Mouse (Mus musculus): ENCODE measurements around the gene Slitrk6. TPM values are rescaled to one million over a fixed set of nuclear protein-coding genes. Genes with fewer than 3 reads are reported as not detected.
A peak's percentile ranks its signal among the peaks of the same experiment; 100 is the strongest.

Gene Slitrk6
- polyA plus RNA-seq (2014; fragmentation: Nextera tagmentation; extraction: Ambion mirVana): 21.8 and 22.7 TPM in 2 replicates

- H3K36me3 ChIP-seq (ENCODE audit: control insufficient read depth, insufficient read depth, low read length): no peaks in the 10 kb centered on the region
- peak within 1 kb of the TSS; percentile 71 for H3K27ac ChIP-seq (replicated peaks; ENCODE audit: low read depth, low read length)
- 16% methylated on average over 11 of the region's 11 CpGs for WGBS
- ATAC-seq (ENCODE audit: insufficient number of reproducible peaks, low FRiP score, low TSS enrichment, low read depth) (peak; percentile 85), DNase-seq (ENCODE audit: low spot score) (peak; percentile 55)
- H3K4me2 ChIP-seq (ENCODE audit: low read depth, severe bottlenecking): peak within 1 kb of the TSS; percentile 37
- H3K9ac ChIP-seq (ENCODE audit: low read length): peak within 1 kb of the TSS; percentile 65
- H3K27me3 ChIP-seq (ENCODE audit: control insufficient read depth, insufficient read depth, low read length): no peaks in the 10 kb centered on the region
- no peaks in the 10 kb centered on the region; the same call in 1 of the 2 replicates for H3K9me3 ChIP-seq (ENCODE audit: control insufficient read depth, low read length)
- peak within 1 kb of the TSS; percentile 31 for H3K4me3 ChIP-seq (ENCODE audit: low read depth, low read length)
- H3K4me1 ChIP-seq (ENCODE audit: control insufficient read depth, insufficient read depth, low read length): no peaks in the 10 kb centered on the region
These were observed at the start of gene Slitrk6 for GRCm38 (mm10) chr14:110754484-110755307. Gene Slitrk6, minus strand, starts transcription at chr14:110755149.

- DNase-seq (ENCODE audit: low spot score): no peak
These were observed 22.6 kb upstream of the Slitrk6 start for GRCm38 (mm10) chr14:110777546-110777945.

GRCm38 (mm10) chr14:110770694-110771093 is 15.7 kb upstream of the Slitrk6 start:
- Histone ChIP-seq H3K9ac (ENCODE audit: low read length) (no peak overlapping the region), H3K4me1 (ENCODE audit: control insufficient read depth, insufficient read depth, low read length) (no peaks in the 10 kb centered on the region), H3K27ac (replicated peaks; ENCODE audit: low read depth, low read length) (no peak overlapping the region), H3K4me3 (ENCODE audit: low read depth, low read length) (no peak overlapping the region), H3K27me3 (ENCODE audit: control insufficient read depth, insufficient read depth, low read length) (no peaks in the 10 kb centered on the region), H3K9me3 (ENCODE audit: control insufficient read depth, low read length) (no peaks in the 10 kb centered on the region), H3K36me3 (ENCODE audit: control insufficient read depth, insufficient read depth, low read length) (no peaks in the 10 kb centered on the region), H3K4me2 (ENCODE audit: low read depth, severe bottlenecking) (no peak overlapping the region)
- DNase-seq (ENCODE audit: low spot score) (no peak), ATAC-seq (ENCODE audit: insufficient number of reproducible peaks, low FRiP score, low TSS enrichment, low read depth) (no peak)
- 87% methylated on average over 1 of the region's 1 CpGs for WGBS

More at GRCm38 (mm10) chr14:110777546-110777945, 22.6 kb upstream of the Slitrk6 start:
- Histone ChIP-seq H3K9ac (ENCODE audit: low read length) (no peak overlapping the region), H3K36me3 (ENCODE audit: control insufficient read depth, insufficient read depth, low read length) (no peaks in the 10 kb centered on the region), H3K4me1 (ENCODE audit: control insufficient read depth, insufficient read depth, low read length) (no peaks in the 10 kb centered on the region), H3K27ac (replicated peaks; ENCODE audit: low read depth, low read length) (no peak overlapping the region), H3K9me3 (ENCODE audit: control insufficient read depth, low read length) (no peaks in the 10 kb centered on the region), H3K4me2 (ENCODE audit: low read depth, severe bottlenecking) (no peak overlapping the region), H3K27me3 (ENCODE audit: control insufficient read depth, insufficient read depth, low read length) (no peaks in the 10 kb centered on the region), H3K4me3 (ENCODE audit: low read depth, low read length) (no peak overlapping the region)
- ATAC-seq (ENCODE audit: insufficient number of reproducible peaks, low FRiP score, low TSS enrichment, low read depth): no peak

- Histone ChIP-seq H3K4me3 (ENCODE audit: low read depth, low read length) (no peak overlapping the region), H3K9ac (ENCODE audit: low read length) (no peak overlapping the region), H3K4me2 (ENCODE audit: low read depth, severe bottlenecking) (no peak overlapping the region), H3K27me3 (ENCODE audit: control insufficient read depth, insufficient read depth, low read length) (no peaks in the 10 kb centered on the region), H3K36me3 (ENCODE audit: control insufficient read depth, insufficient read depth, low read length) (no peaks in the 10 kb centered on the region), H3K9me3 (ENCODE audit: control insufficient read depth, low read length) (no peaks in the 10 kb centered on the region), H3K27ac (replicated peaks; ENCODE audit: low read depth, low read length) (no peak overlapping the region), H3K4me1 (ENCODE audit: control insufficient read depth, insufficient read depth, low read length) (no peaks in the 10 kb centered on the region)
- ATAC-seq (ENCODE audit: insufficient number of reproducible peaks, low FRiP score, low TSS enrichment, low read depth) (no peak), DNase-seq (ENCODE audit: low spot score) (no peak)
- WGBS: 21% methylated on average over 7 of the region's 7 CpGs
These were observed 7.8 kb upstream of the Slitrk6 start for GRCm38 (mm10) chr14:110762588-110763220.

- Histone ChIP-seq H3K4me2 (ENCODE audit: low read depth, severe bottlenecking) (no peak overlapping the region), H3K9me3 (ENCODE audit: control insufficient read depth, low read length) (no peaks in the 10 kb centered on the region), H3K27ac (replicated peaks; ENCODE audit: low read depth, low read length) (no peak overlapping the region), H3K4me3 (ENCODE audit: low read depth, low read length) (no peak overlapping the region), H3K4me1 (ENCODE audit: control insufficient read depth, insufficient read depth, low read length) (no peaks in the 10 kb centered on the region), H3K27me3 (ENCODE audit: control insufficient read depth, insufficient read depth, low read length) (no peaks in the 10 kb centered on the region), H3K36me3 (ENCODE audit: control insufficient read depth, insufficient read depth, low read length) (no peaks in the 10 kb centered on the region), H3K9ac (ENCODE audit: low read length) (no peak overlapping the region)
- WGBS: 67% methylated on average over 1 of the region's 1 CpGs
- ATAC-seq (ENCODE audit: insufficient number of reproducible peaks, low FRiP score, low TSS enrichment, low read depth) (no peak), DNase-seq (ENCODE audit: low spot score) (no peak)
These were observed 6.0 kb upstream of the Slitrk6 start for GRCm38 (mm10) chr14:110760909-110761308.

GRCm38 (mm10) chr14:110755308-110755650 is 330 bp upstream of the Slitrk6 start:
- no peak overlapping the region for H3K4me3 ChIP-seq (ENCODE audit: low read depth, low read length)
- no peak overlapping the region; the same call in 1 of the 2 replicates for H3K4me2 ChIP-seq (ENCODE audit: low read depth, severe bottlenecking)
- DNase-seq (ENCODE audit: low spot score): no peak
- no peaks in the 10 kb centered on the region; the same call in 1 of the 2 replicates for H3K9me3 ChIP-seq (ENCODE audit: control insufficient read depth, low read length)
- 31% methylated on average over 4 of the region's 4 CpGs for WGBS
- no peaks in the 10 kb centered on the region for H3K4me1 ChIP-seq (ENCODE audit: control insufficient read depth, insufficient read depth, low read length)
- no peaks in the 10 kb centered on the region for H3K27me3 ChIP-seq (ENCODE audit: control insufficient read depth, insufficient read depth, low read length)
- no peak overlapping the region for H3K9ac ChIP-seq (ENCODE audit: low read length)
- no peak overlapping the region for H3K27ac ChIP-seq (replicated peaks; ENCODE audit: low read depth, low read length)
- no peaks in the 10 kb centered on the region for H3K36me3 ChIP-seq (ENCODE audit: control insufficient read depth, insufficient read depth, low read length)
- no peak; the same call in 1 of the 2 replicates for ATAC-seq (ENCODE audit: insufficient number of reproducible peaks, low FRiP score, low TSS enrichment, low read depth)

GRCm38 (mm10) chr14:110739861-110740260 is 15.1 kb downstream of the Slitrk6 start:
- Histone ChIP-seq H3K9ac (ENCODE audit: low read length) (no peak overlapping the region), H3K4me1 (ENCODE audit: control insufficient read depth, insufficient read depth, low read length) (no peaks in the 10 kb centered on the region), H3K27ac (replicated peaks; ENCODE audit: low read depth, low read length) (no peak overlapping the region), H3K9me3 (ENCODE audit: control insufficient read depth, low read length) (no peaks in the 10 kb centered on the region), H3K4me2 (ENCODE audit: low read depth, severe bottlenecking) (no peak overlapping the region), H3K27me3 (ENCODE audit: control insufficient read depth, insufficient read depth, low read length) (no peaks in the 10 kb centered on the region), H3K4me3 (ENCODE audit: low read depth, low read length) (no peak overlapping the region), H3K36me3 (ENCODE audit: control insufficient read depth, insufficient read depth, low read length) (no peaks in the 10 kb centered on the region)
- DNase-seq (ENCODE audit: low spot score) (no peak), ATAC-seq (ENCODE audit: insufficient number of reproducible peaks, low FRiP score, low TSS enrichment, low read depth) (no peak)
- WGBS: 83% methylated on average over 7 of the region's 7 CpGs

GRCm38 (mm10) chr14:110739368-110739767 is 15.6 kb downstream of the Slitrk6 start:
- Histone ChIP-seq H3K27ac (replicated peaks; ENCODE audit: low read depth, low read length) (no peak overlapping the region), H3K9ac (ENCODE audit: low read length) (no peak overlapping the region), H3K4me3 (ENCODE audit: low read depth, low read length) (no peak overlapping the region), H3K4me2 (ENCODE audit: low read depth, severe bottlenecking) (no peak overlapping the region), H3K27me3 (ENCODE audit: control insufficient read depth, insufficient read depth, low read length) (no peaks in the 10 kb centered on the region), H3K4me1 (ENCODE audit: control insufficient read depth, insufficient read depth, low read length) (no peaks in the 10 kb centered on the region), H3K36me3 (ENCODE audit: control insufficient read depth, insufficient read depth, low read length) (no peaks in the 10 kb centered on the region), H3K9me3 (ENCODE audit: control insufficient read depth, low read length) (no peaks in the 10 kb centered on the region)
- no peak for DNase-seq (ENCODE audit: low spot score)
- ATAC-seq (ENCODE audit: insufficient number of reproducible peaks, low FRiP score, low TSS enrichment, low read depth): no peak
- WGBS: 96% methylated on average over 1 of the region's 1 CpGs

Data from limb, embryonic 11.5 days (tissue).